Comparison of ENCODE assay signal across 11 mouse cellular contexts in genomic region chr16:57427516-57428285, GRCm38 (mm10).
DNase-seq lines count a peak whose midpoint lies in the region; ATAC-seq and TF ChIP-seq lines count a peak whose summit lies in the region.
"Had no signal": no experiment of that assay in that cellular context is flagged by ENCODE, and none has a peak within 500 bp of the region (broad histone marks: within the 10 kb centered on the region; RNA-seq: fewer than 3 reads in every experiment).

No protein-coding gene starts in this region.

- intact Hi-C loops in left cerebral cortex, postnatal 25 days (cut with DNase I), result no loop called here
- intact Hi-C loops in left cerebral cortex, postnatal 10 days (cut with DNase I), result no loop called here

- H3K27me3 ChIP-seq in heart, embryonic 11.5 days (ENCODE audit: control insufficient read depth, insufficient read depth, low read length), result no peaks in the 10 kb centered on the region
- H3K27me3 ChIP-seq in lung, embryonic 14.5 days (ENCODE audit: insufficient read depth, low read length), result no peaks in the 10 kb centered on the region
- no peaks in the 10 kb centered on the region for H3K27me3 ChIP-seq in forebrain, embryonic 13.5 days
- no peaks in the 10 kb centered on the region for H3K27me3 ChIP-seq in midbrain, embryonic 15.5 days (replicated peaks)
- H3K27me3 ChIP-seq: hindbrain, embryonic 15.5 days had no signal

- TF ChIP-seq CTCF in lung, embryonic 14.5 days (IDR thresholded peaks at IDR 0.05; ENCODE audit: low read depth), result no peak

- ATAC-seq in heart, embryonic 11.5 days (replicated peaks; ENCODE audit: insufficient number of reproducible peaks, low FRiP score, low TSS enrichment), result 0 out of 2 replicates have a peak, but pooled peaks have one; percentile 49
- ATAC-seq in lung, embryonic 14.5 days (ENCODE audit: insufficient read depth), result no peak
- ATAC-seq in forebrain, embryonic 13.5 days, result no peak
- ATAC-seq in midbrain, embryonic 15.5 days (replicated peaks), result no peak

- 56% methylated on average over 7 of the region's 7 CpGs for WGBS in heart, embryonic 11.5 days (ENCODE audit: insufficient replicate concordance)
- 68% methylated on average over 7 of the region's 7 CpGs for WGBS in lung, embryonic 14.5 days
- 86% methylated on average over 7 of the region's 7 CpGs for WGBS in forebrain, embryonic 13.5 days
- 84% methylated on average over 7 of the region's 7 CpGs for WGBS in midbrain, embryonic 15.5 days

- no peak overlapping the region for H3K9ac ChIP-seq in heart, embryonic 11.5 days (ENCODE audit: low read depth, low read length)
- H3K9ac ChIP-seq in lung, embryonic 14.5 days, result no peak overlapping the region
- no peak overlapping the region for H3K9ac ChIP-seq in forebrain, embryonic 13.5 days
- no peak overlapping the region for H3K9ac ChIP-seq in midbrain, embryonic 15.5 days
- H3K9ac ChIP-seq: hindbrain, embryonic 15.5 days had no signal

- peaks cover 18% of the 10 kb centered on the region for H3K4me1 ChIP-seq in heart, embryonic 11.5 days (ENCODE audit: control insufficient read depth, insufficient read depth, low read length)
- 0 out of 2 replicates have a peak, but pooled peaks cover 7% of the 10 kb centered on the region for H3K4me1 ChIP-seq in lung, embryonic 14.5 days (ENCODE audit: insufficient read depth)
- no peaks in the 10 kb centered on the region for H3K4me1 ChIP-seq in forebrain, embryonic 13.5 days
- H3K4me1 ChIP-seq in midbrain, embryonic 15.5 days, result no peaks in the 10 kb centered on the region
- H3K4me1 ChIP-seq: hindbrain, embryonic 15.5 days had no signal

- H3K4me2 ChIP-seq in heart, embryonic 11.5 days, result no peak overlapping the region
- H3K4me2 ChIP-seq in lung, embryonic 14.5 days, result no peak overlapping the region
- H3K4me2 ChIP-seq in forebrain, embryonic 13.5 days, result no peak overlapping the region
- no peak overlapping the region for H3K4me2 ChIP-seq in midbrain, embryonic 15.5 days
- H3K4me2 ChIP-seq: hindbrain, embryonic 15.5 days had no signal

- H3K4me3 ChIP-seq in heart, embryonic 11.5 days (ENCODE audit: low read depth, low read length), result no peak overlapping the region
- H3K4me3 ChIP-seq in lung, embryonic 14.5 days (ENCODE audit: low read depth, low read length), result no peak overlapping the region
- H3K4me3 ChIP-seq in forebrain, embryonic 13.5 days, result no peak overlapping the region
- H3K4me3 ChIP-seq in midbrain, embryonic 15.5 days, result no peak overlapping the region
- H3K4me3 ChIP-seq: hindbrain, embryonic 15.5 days had no signal

- no peaks in the 10 kb centered on the region for H3K9me3 ChIP-seq in heart, embryonic 11.5 days (replicated peaks; ENCODE audit: control insufficient read depth, low read length)
- no peaks in the 10 kb centered on the region for H3K9me3 ChIP-seq in lung, embryonic 14.5 days (ENCODE audit: low read depth, low read length)
- H3K9me3 ChIP-seq in forebrain, embryonic 13.5 days (replicated peaks), result no peaks in the 10 kb centered on the region
- no peaks in the 10 kb centered on the region for H3K9me3 ChIP-seq in midbrain, embryonic 15.5 days
- H3K9me3 ChIP-seq: hindbrain, embryonic 15.5 days had no signal

- peak; percentile 70 for DNase-seq in urinary bladder, postnatal 14 days (ENCODE audit: low spot score)
- DNase-seq in urinary bladder, postnatal 10 days (ENCODE audit: low spot score), result no peak
- DNase-seq in lung, embryonic 14.5 days, result peak; percentile 62
- no peak for DNase-seq in left cerebral cortex, postnatal 25 days (ENCODE audit: low spot score in 2 of 2)
- DNase-seq in left cerebral cortex, postnatal 10 days (ENCODE audit: extremely low spot score in 1 of 2, low spot score in 2 of 2), result no peak
- DNase-seq: right cerebral cortex, postnatal 25 days had no signal

- H3K27ac ChIP-seq in heart, embryonic 11.5 days (ENCODE audit: low read depth, low read length), result no peak overlapping the region; the same call in 1 of the 2 replicates
- peak overlapping the region; percentile 45 for H3K27ac ChIP-seq in lung, embryonic 14.5 days (ENCODE audit: low read depth)
- no peak overlapping the region for H3K27ac ChIP-seq in forebrain, embryonic 13.5 days
- no peak overlapping the region for H3K27ac ChIP-seq in midbrain, embryonic 15.5 days
- H3K27ac ChIP-seq: hindbrain, embryonic 15.5 days; macrophage had no signal

- no peaks in the 10 kb centered on the region for H3K36me3 ChIP-seq in heart, embryonic 11.5 days (ENCODE audit: control insufficient read depth, insufficient read depth, low read length)
- H3K36me3 ChIP-seq in lung, embryonic 14.5 days (ENCODE audit: insufficient read depth), result no peaks in the 10 kb centered on the region
- no peaks in the 10 kb centered on the region for H3K36me3 ChIP-seq in forebrain, embryonic 13.5 days (ENCODE audit: poor library complexity, severe bottlenecking)
- no peaks in the 10 kb centered on the region for H3K36me3 ChIP-seq in midbrain, embryonic 15.5 days (replicated peaks)
- H3K36me3 ChIP-seq: hindbrain, embryonic 15.5 days had no signal

Comparison
In these comparisons a context has a peak if more than half of its experiments do, and no peak if none do; other contexts are left out.
1. DNase-seq: peak in urinary bladder, postnatal 14 days (single experiment) and lung, embryonic 14.5 days (single experiment); none in urinary bladder, postnatal 10 days (single experiment), left cerebral cortex, postnatal 25 days (0 of 2) and left cerebral cortex, postnatal 10 days (0 of 2).